Mouse (Mus musculus) gastrocnemius, adult 2 months (tissue): ENCODE measurements around the gene Klk1b3. TPM values are rescaled to one million over a fixed set of nuclear protein-coding genes. Genes with fewer than 3 reads are reported as not detected.
"Not testable (repeated sequence)": the region's sequence is repeated elsewhere in the genome, so short reads cannot be mapped to it uniquely, and the experiment has no call there.

Experiments
- DNase-seq: peaks from one replicate; pipeline ENCODE4 v3.0.0; 2022
- H3K27ac ChIP-seq: fragments of 200-600 bp; 2 replicates; pipeline ENCODE4 v1.8.1; 2022; ENCODE audit warnings: mild to moderate bottlenecking
- H3K4me3 ChIP-seq: fragments of 200-600 bp; 2 replicates; pipeline ENCODE4 v1.8.1; 2022; ENCODE audit warnings: mild to moderate bottlenecking, moderate library complexity
- CTCF ChIP-seq: fragments of 200-600 bp; IDR thresholded peaks from 2 replicates; pipeline ENCODE4 v1.8.1; 2022; ENCODE audit warnings: antibody characterized with exemption, mild to moderate bottlenecking, moderate library complexity
- intact Hi-C: fragments of 180-260 bp; cut with DNase I; formaldehyde crosslinking; loops from one replicate; pipeline ENCODE4 v1.15.1; 2025
- long read RNA-seq, 2 experiments: library from polyadenylated mRNA; stranded (forward); transcript quantifications; one replicate each; pipeline ENCODE4 v2.0.0; 2021
- total RNA-seq, 2 experiments: library from RNA; stranded (reverse); gene quantifications; 2 replicates each; pipeline ENCODE4 v1.2.3; 2021

Gene Klk1b3
- total RNA-seq, result not detected
- long read RNA-seq, experiment 1, result 0 reads
- long read RNA-seq, experiment 2, result 0 reads

- intact Hi-C loops, result no loop called here
- no peak for TF ChIP-seq CTCF
- DNase-seq, result no peak
Measured at GRCm38 (mm10) chr7:44197891-44198290, at the start of gene Klk1b3. Gene Klk1b3, plus strand, starts transcription at chr7:44198191.

GRCm38 (mm10) chr7:44179299-44180045 lies 18.5 kb upstream of the Klk1b3 start:
- TF ChIP-seq CTCF, result no peak
- DNase-seq, result no peak
- intact Hi-C loops, result no loop called here
- Histone ChIP-seq H3K27ac (no peak overlapping the region), H3K4me3 (no peak overlapping the region)

More at GRCm38 (mm10) chr7:44197891-44198290, at the start of gene Klk1b3:
- Histone ChIP-seq H3K27ac (no peak within 1 kb of the TSS), H3K4me3 (no peak within 1 kb of the TSS)

GRCm38 (mm10) chr7:44186516-44186915 lies 11.5 kb upstream of the Klk1b3 start:
- intact Hi-C loops, H3K27ac ChIP-seq, DNase-seq, H3K4me3 ChIP-seq: not testable (repeated sequence)

GRCm38 (mm10) chr7:44187936-44188335 lies 10.1 kb upstream of the Klk1b3 start, which contains the start of gene Klk1b24:
Gene Klk1b24, plus strand, starts transcription at chr7:44188236.
- DNase-seq, result peak; percentile 27
- H3K4me3 ChIP-seq, intact Hi-C loops, H3K27ac ChIP-seq: not testable (repeated sequence)

- H3K27ac ChIP-seq, DNase-seq, intact Hi-C loops, H3K4me3 ChIP-seq: not testable (repeated sequence)
Measured at GRCm38 (mm10) chr7:44193466-44193865, 4.5 kb upstream of the Klk1b3 start.

GRCm38 (mm10) chr7:44207135-44207534 lies 9.1 kb downstream of the Klk1b3 start, which contains the start of gene Klk1b4:
Gene Klk1b4, plus strand, starts transcription at chr7:44207435.
- intact Hi-C loops, H3K4me3 ChIP-seq, DNase-seq: not testable (repeated sequence)

GRCm38 (mm10) chr7:44208307-44208706 lies 10.3 kb downstream of the Klk1b3 start:
- DNase-seq, result no peak
- no peak overlapping the region for H3K27ac ChIP-seq
- H3K4me3 ChIP-seq, result no peak overlapping the region
- intact Hi-C loops, result no loop called here
- TF ChIP-seq CTCF, result no peak

More at GRCm38 (mm10) chr7:44207135-44207534, 9.1 kb downstream of the Klk1b3 start, which contains the start of gene Klk1b4:
- not testable (repeated sequence) for H3K27ac ChIP-seq

GRCm38 (mm10) chr7:44215645-44216044 lies 17.7 kb downstream of the Klk1b3 start, which contains the start of gene Klk1b5:
Gene Klk1b5, plus strand, starts transcription at chr7:44215945.
- intact Hi-C loops, result no loop called here
- no peak for DNase-seq
- TF ChIP-seq CTCF, result no peak
- H3K27ac ChIP-seq, result no peak within 1 kb of the TSS
- no peak within 1 kb of the TSS for H3K4me3 ChIP-seq

- DNase-seq, H3K4me3 ChIP-seq, H3K27ac ChIP-seq, intact Hi-C loops: not testable (repeated sequence)
Measured at GRCm38 (mm10) chr7:44221601-44222000, 23.6 kb downstream of the Klk1b3 start.

GRCm38 (mm10) chr7:44222335-44222734 lies 24.3 kb downstream of the Klk1b3 start:
- H3K4me3 ChIP-seq, H3K27ac ChIP-seq, intact Hi-C loops, DNase-seq: not testable (repeated sequence)

GRCm38 (mm10) chr7:44225076-44225475 lies 27.1 kb downstream of the Klk1b3 start, which contains the start of gene Klk1:
Gene Klk1, plus strand, starts transcription at chr7:44225360.
- DNase-seq, result no peak
- no peak within 1 kb of the TSS for H3K4me3 ChIP-seq
- TF ChIP-seq CTCF, result no peak
- intact Hi-C loops, result no loop called here
- H3K27ac ChIP-seq, result no peak within 1 kb of the TSS

GRCm38 (mm10) chr7:44235909-44236308 lies 37.9 kb downstream of the Klk1b3 start, which contains the start of gene Gm36864:
Gene Gm36864, plus strand, starts transcription at chr7:44236177.
- no peak within 1 kb of the TSS for H3K4me3 ChIP-seq
- no peak for DNase-seq
- no peak within 1 kb of the TSS for H3K27ac ChIP-seq
- intact Hi-C loops, result no loop called here
- TF ChIP-seq CTCF, result no peak

GRCm38 (mm10) chr7:44239913-44240312 lies 41.9 kb downstream of the Klk1b3 start:
- no peak for DNase-seq
- TF ChIP-seq CTCF, result no peak
- intact Hi-C loops, result no loop called here
- H3K27ac ChIP-seq, result no peak overlapping the region
- no peak overlapping the region for H3K4me3 ChIP-seq

- intact Hi-C loops, result no loop called here
- no peak for DNase-seq
- H3K4me3 ChIP-seq, result no peak overlapping the region
- TF ChIP-seq CTCF, result no peak
- no peak overlapping the region for H3K27ac ChIP-seq
Measured at GRCm38 (mm10) chr7:44240712-44241111, 42.7 kb downstream of the Klk1b3 start.
